Mouse (Mus musculus): ENCODE data around the gene Txndc12. TPM values are rescaled to one million over a fixed set of nuclear protein-coding genes. Genes with fewer than 3 reads are reported as not detected.
A peak's percentile ranks its signal among the peaks of the same experiment; 100 is the strongest.

Txndc12 gene
- 93.1 and 97.5 TPM in 2 replicates for polyA plus RNA-seq (2015; fragmentation: Nextera tagmentation; extraction: Ambion mirVana)

GRCm38 (mm10) chr4:108834115-108834970, at the start of gene Txndc12:
Txndc12 (plus strand) TSS chr4:108834601.
- H3K9me3 ChIP-seq (ENCODE audit: low read length), result no peaks in the 10 kb centered on the region
- H3K27ac ChIP-seq (ENCODE audit: low read length), result peak within 1 kb of the TSS; percentile 95
- TF ChIP-seq CTCF (IDR thresholded peaks at IDR 0.05) (peak; percentile 18; the same call in 1 of the 2 replicates), EP300 (IDR thresholded peaks at IDR 0.05) (peak; percentile 49; the same call in 1 of the 2 replicates)
- under 1% methylated on average over 34 of the region's 34 CpGs for WGBS
- peak within 1 kb of the TSS; percentile 78 for H3K4me2 ChIP-seq (replicated peaks; ENCODE audit: low read depth, low read length)
- peak; percentile 76 for ATAC-seq
- H3K27me3 ChIP-seq (replicated peaks; ENCODE audit: insufficient read depth, low read length), result no peaks in the 10 kb centered on the region
- peak; percentile 97 for DNase-seq (ENCODE audit: low spot score)
- peaks cover 19% of the 10 kb centered on the region; the same call in 1 of the 2 replicates for H3K4me1 ChIP-seq (ENCODE audit: insufficient read depth, low read depth, low read length)
- H3K36me3 ChIP-seq (ENCODE audit: insufficient read depth, low read length), result no peaks in the 10 kb centered on the region
- peak within 1 kb of the TSS; percentile 97 for H3K9ac ChIP-seq (replicated peaks; ENCODE audit: low read depth)
- H3K4me3 ChIP-seq (ENCODE audit: low read depth, low read length), result peak within 1 kb of the TSS; percentile 100

DNA sequence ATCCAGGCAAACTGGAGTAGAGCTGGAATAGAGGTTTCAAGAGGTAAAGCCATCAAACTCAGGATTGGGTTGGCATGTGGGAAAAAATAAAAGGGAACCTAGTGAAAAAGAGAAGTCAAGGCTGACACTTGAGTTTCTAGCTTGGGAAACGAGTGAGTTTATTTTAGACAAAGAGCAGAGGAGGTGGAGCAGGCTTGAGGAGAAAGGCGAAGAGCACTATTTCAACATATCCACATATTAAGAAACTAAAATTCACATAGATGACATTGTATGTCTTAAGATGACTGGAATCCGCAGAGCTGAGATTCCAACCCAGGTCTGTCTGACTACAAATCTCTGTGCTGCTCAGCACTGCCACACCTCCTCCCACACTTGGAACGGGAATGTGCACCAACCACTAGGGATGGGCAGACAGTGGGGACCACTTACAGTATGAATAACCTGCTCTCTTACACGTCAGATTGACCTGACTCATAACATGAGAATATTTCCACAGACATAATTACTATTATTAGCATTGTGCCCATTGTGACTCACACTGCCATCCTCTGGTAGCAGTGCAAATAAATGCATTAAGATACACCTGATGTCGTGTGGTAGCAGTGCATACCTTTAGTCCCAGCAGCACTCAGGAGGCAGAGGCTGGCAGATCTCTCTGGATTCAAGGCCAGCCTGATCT, 45.0 kb upstream of the Txndc12 start:
- Histone ChIP-seq H3K27me3 (replicated peaks; ENCODE audit: insufficient read depth, low read length) (no peaks in the 10 kb centered on the region), H3K27ac (ENCODE audit: low read length) (no peak overlapping the region), H3K4me3 (ENCODE audit: low read depth, low read length) (no peak overlapping the region), H3K4me1 (ENCODE audit: insufficient read depth, low read depth, low read length) (no peaks in the 10 kb centered on the region), H3K36me3 (ENCODE audit: insufficient read depth, low read length) (no peaks in the 10 kb centered on the region), H3K9ac (replicated peaks; ENCODE audit: low read depth) (no peak overlapping the region), H3K9me3 (ENCODE audit: low read length) (no peaks in the 10 kb centered on the region), H3K4me2 (replicated peaks; ENCODE audit: low read depth, low read length) (no peak overlapping the region)
- DNase-seq (ENCODE audit: low spot score) (peak; percentile 49), ATAC-seq (peak; percentile 72)
- 49% methylated on average over 6 of the region's 6 CpGs for WGBS
- TF ChIP-seq EP300 (IDR thresholded peaks at IDR 0.05), result no peak
- peak; percentile 31 for TF ChIP-seq CTCF (IDR thresholded peaks at IDR 0.05)

DNA sequence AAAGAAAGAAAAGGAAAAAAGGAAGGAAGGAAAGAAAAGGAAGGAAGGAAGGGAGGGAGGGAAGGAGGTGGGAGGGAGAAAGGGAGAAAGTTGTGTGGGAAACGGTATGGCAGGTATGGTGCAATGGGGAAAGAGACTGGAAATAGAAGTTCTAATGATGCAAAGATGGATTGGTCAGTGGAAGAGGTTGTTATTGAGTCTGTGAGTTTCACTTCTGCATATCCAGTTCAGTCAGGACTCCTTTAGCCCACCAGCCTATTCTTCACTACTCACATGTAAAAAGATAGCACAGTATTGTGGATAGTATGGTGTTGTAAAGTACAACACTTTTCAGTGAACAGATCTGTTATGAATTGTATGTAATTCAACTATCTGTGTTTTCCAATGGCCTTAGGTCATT, 43.9 kb upstream of the Txndc12 start:
- 69% methylated on average over 1 of the region's 1 CpGs for WGBS
- TF ChIP-seq CTCF (IDR thresholded peaks at IDR 0.05) (no peak), EP300 (IDR thresholded peaks at IDR 0.05) (no peak)

DNA sequence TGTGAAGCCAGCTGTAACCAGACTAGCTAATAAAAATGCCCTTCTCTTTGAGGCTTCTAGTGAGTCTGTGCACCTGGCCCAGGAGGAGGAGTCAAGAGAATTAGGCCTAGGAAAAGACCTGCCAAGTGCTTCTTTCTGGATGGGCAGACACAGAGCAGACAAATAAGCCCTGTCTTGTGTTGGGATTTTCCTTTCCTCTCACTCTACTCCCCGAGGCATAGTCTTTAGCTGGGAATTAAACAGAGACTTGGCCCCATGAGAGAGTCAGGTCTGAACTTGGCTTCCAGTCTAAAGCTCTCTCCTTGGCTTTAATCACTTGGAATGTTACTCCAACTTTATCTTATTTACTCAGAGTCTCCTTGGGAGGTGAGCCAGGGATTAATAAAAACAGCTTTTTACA, 40.5 kb upstream of the Txndc12 start:
- DNase-seq (ENCODE audit: low spot score), result no peak
- WGBS, result 37% methylated on average over 1 of the region's 1 CpGs

More for the DNA sequence above, 43.9 kb upstream of the Txndc12 start:
- Histone ChIP-seq H3K4me3 (ENCODE audit: low read depth, low read length) (no peak overlapping the region), H3K4me2 (replicated peaks; ENCODE audit: low read depth, low read length) (no peak overlapping the region), H3K9me3 (ENCODE audit: low read length) (no peaks in the 10 kb centered on the region), H3K36me3 (ENCODE audit: insufficient read depth, low read length) (no peaks in the 10 kb centered on the region), H3K4me1 (ENCODE audit: insufficient read depth, low read depth, low read length) (no peaks in the 10 kb centered on the region), H3K9ac (replicated peaks; ENCODE audit: low read depth) (no peak overlapping the region), H3K27ac (ENCODE audit: low read length) (no peak overlapping the region), H3K27me3 (replicated peaks; ENCODE audit: insufficient read depth, low read length) (no peaks in the 10 kb centered on the region)
- DNase-seq (ENCODE audit: low spot score) (peak; percentile 10), ATAC-seq (no peak)

GRCm38 (mm10) chr4:108796701-108797100, 37.7 kb upstream of the Txndc12 start:
- Histone ChIP-seq H3K4me1 (ENCODE audit: insufficient read depth, low read depth, low read length) (no peaks in the 10 kb centered on the region), H3K9me3 (ENCODE audit: low read length) (no peaks in the 10 kb centered on the region), H3K36me3 (ENCODE audit: insufficient read depth, low read length) (no peaks in the 10 kb centered on the region), H3K27ac (ENCODE audit: low read length) (no peak overlapping the region; the same call in 1 of the 2 replicates), H3K4me3 (ENCODE audit: low read depth, low read length) (no peak overlapping the region), H3K4me2 (replicated peaks; ENCODE audit: low read depth, low read length) (no peak overlapping the region), H3K27me3 (replicated peaks; ENCODE audit: insufficient read depth, low read length) (no peaks in the 10 kb centered on the region), H3K9ac (replicated peaks; ENCODE audit: low read depth) (no peak overlapping the region)
- no peak for TF ChIP-seq CTCF (IDR thresholded peaks at IDR 0.05)
- TF ChIP-seq EP300 (IDR thresholded peaks at IDR 0.05), result no peak
- WGBS, result 29% methylated on average over 4 of the region's 4 CpGs
- ATAC-seq (peak; percentile 40), DNase-seq (ENCODE audit: low spot score) (peak; percentile 28)

More for the DNA sequence above, 40.5 kb upstream of the Txndc12 start:
- Histone ChIP-seq H3K27me3 (replicated peaks; ENCODE audit: insufficient read depth, low read length) (no peaks in the 10 kb centered on the region), H3K27ac (ENCODE audit: low read length) (no peak overlapping the region), H3K4me3 (ENCODE audit: low read depth, low read length) (no peak overlapping the region), H3K36me3 (ENCODE audit: insufficient read depth, low read length) (no peaks in the 10 kb centered on the region), H3K9me3 (ENCODE audit: low read length) (no peaks in the 10 kb centered on the region), H3K4me1 (ENCODE audit: insufficient read depth, low read depth, low read length) (no peaks in the 10 kb centered on the region), H3K4me2 (replicated peaks; ENCODE audit: low read depth, low read length) (no peak overlapping the region), H3K9ac (replicated peaks; ENCODE audit: low read depth) (no peak overlapping the region)
- TF ChIP-seq CTCF (IDR thresholded peaks at IDR 0.05) (no peak), EP300 (IDR thresholded peaks at IDR 0.05) (no peak)
- no peak for ATAC-seq

Measured in lung, postnatal 0 days (tissue).